Mouse (Mus musculus): ENCODE results near the gene Hrc. TPM values are rescaled to one million over a fixed set of nuclear protein-coding genes. Genes with fewer than 3 reads are reported as not detected.

The Hrc gene
- polyA plus RNA-seq, 1 experiment from 2014 or later, result 0.76 TPM

GRCm38 (mm10) chr7:45336319-45336718 lies 1.2 kb downstream of the Hrc start:
- Histone ChIP-seq H3K36me3 (ENCODE audit: control insufficient read depth, insufficient read depth) (no peaks in the 10 kb centered on the region), H3K4me1 (replicated peaks; ENCODE audit: control insufficient read depth, insufficient read depth, low read length) (peaks cover 19% of the 10 kb centered on the region), H3K27me3 (replicated peaks; ENCODE audit: control insufficient read depth, insufficient read depth, low read length) (no peaks in the 10 kb centered on the region), H3K4me3 (ENCODE audit: low read depth, low read length) (no peak overlapping the region), H3K9ac (ENCODE audit: low read depth, low read length) (no peak overlapping the region), H3K4me2 (replicated peaks; ENCODE audit: low read depth) (no peak overlapping the region), H3K9me3 (ENCODE audit: control insufficient read depth) (no peaks in the 10 kb centered on the region), H3K27ac (ENCODE audit: low read depth, low read length) (no peak overlapping the region)
- 89% methylated on average over 4 of the region's 4 CpGs for WGBS
- no peak for ATAC-seq
- no peak for TF ChIP-seq CTCF (IDR thresholded peaks at IDR 0.05; ENCODE audit: low read depth)

DNA sequence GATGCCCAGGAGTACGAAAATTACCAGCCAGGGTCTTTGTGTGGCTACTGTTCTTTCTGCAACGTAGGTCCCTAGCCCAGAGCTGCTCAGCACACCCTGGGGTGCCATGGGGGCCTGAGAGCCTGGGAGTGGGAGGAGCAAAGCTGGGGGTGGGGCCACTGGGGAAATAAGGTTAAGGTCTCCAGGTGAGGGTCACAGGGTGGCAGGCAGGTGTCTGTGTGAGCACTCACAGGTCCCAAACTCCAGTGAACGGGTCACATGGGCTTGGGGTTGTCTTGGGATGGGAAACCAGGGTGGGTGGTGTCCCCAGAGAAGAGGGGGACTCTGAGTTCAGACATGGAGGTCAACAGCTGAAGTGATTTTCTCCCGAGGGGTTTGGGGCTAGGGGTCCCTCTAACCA lies 2.4 kb downstream of the Hrc start:
- Histone ChIP-seq H3K4me2 (replicated peaks; ENCODE audit: low read depth) (peak overlapping the region; percentile 91), H3K9me3 (ENCODE audit: control insufficient read depth) (no peaks in the 10 kb centered on the region), H3K4me1 (replicated peaks; ENCODE audit: control insufficient read depth, insufficient read depth, low read length) (peaks cover 20% of the 10 kb centered on the region), H3K4me3 (ENCODE audit: low read depth, low read length) (no peak overlapping the region), H3K27ac (ENCODE audit: low read depth, low read length) (no peak overlapping the region), H3K27me3 (replicated peaks; ENCODE audit: control insufficient read depth, insufficient read depth, low read length) (no peaks in the 10 kb centered on the region), H3K36me3 (ENCODE audit: control insufficient read depth, insufficient read depth) (no peaks in the 10 kb centered on the region), H3K9ac (ENCODE audit: low read depth, low read length) (no peak overlapping the region)
- 39% methylated on average over 4 of the region's 4 CpGs for WGBS
- no peak for ATAC-seq
- no peak for TF ChIP-seq CTCF (IDR thresholded peaks at IDR 0.05; ENCODE audit: low read depth)

DNA sequence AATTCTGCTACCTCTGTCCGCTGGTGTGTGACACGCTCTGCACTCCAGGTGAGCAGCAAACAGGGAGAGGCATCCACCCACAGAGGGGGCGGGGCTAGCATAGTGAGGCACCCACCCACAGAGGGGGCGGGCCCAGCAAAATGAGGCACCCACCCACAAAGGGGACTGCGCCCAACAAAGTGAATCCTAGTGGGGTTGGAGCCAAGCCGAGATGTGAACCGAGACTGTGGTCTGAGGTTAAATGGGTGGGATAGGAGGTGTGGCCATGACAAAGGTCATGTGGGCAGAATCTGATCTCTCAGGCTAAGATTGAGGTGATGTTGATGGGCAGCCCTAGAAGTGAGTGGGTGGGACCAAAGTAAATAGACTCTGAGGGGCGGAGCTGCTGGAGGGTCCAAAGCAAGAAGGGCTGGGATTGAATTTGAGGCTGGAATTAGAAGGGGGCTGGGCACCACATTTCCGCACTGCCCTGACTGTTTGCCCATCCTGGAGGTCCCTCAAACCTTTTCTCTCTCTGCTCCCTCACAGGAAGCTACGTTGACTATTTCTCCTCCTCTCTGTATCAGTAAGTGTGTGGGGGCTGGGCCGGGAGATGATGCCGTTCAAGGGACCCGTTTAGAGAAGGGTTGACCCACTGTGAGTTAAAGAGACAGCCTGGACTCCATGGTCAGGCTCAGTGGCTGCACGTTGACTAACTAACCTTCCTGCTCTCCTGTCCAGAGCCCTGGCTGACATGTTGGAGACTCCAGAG lies 3.2 kb downstream of the Hrc start:
- peaks cover 20% of the 10 kb centered on the region for H3K4me1 ChIP-seq (replicated peaks; ENCODE audit: control insufficient read depth, insufficient read depth, low read length)

GRCm38 (mm10) chr7:45339410-45340065 lies 4.4 kb downstream of the Hrc start:
- peak; percentile 66 for TF ChIP-seq CTCF (IDR thresholded peaks at IDR 0.05; ENCODE audit: low read depth)
- WGBS, result under 1% methylated on average over 36 of the region's 39 CpGs

More for the DNA sequence above, 3.2 kb downstream of the Hrc start:
- no peaks in the 10 kb centered on the region for H3K27me3 ChIP-seq (replicated peaks; ENCODE audit: control insufficient read depth, insufficient read depth, low read length)
- H3K27ac ChIP-seq (ENCODE audit: low read depth, low read length), result no peak overlapping the region; the same call in 1 of the 2 replicates
- no peaks in the 10 kb centered on the region for H3K36me3 ChIP-seq (ENCODE audit: control insufficient read depth, insufficient read depth)
- TF ChIP-seq CTCF (IDR thresholded peaks at IDR 0.05; ENCODE audit: low read depth), result 0 out of 2 replicates have a peak, but pooled peaks have one; percentile 4
- peak overlapping the region; percentile 91 for H3K4me2 ChIP-seq (replicated peaks; ENCODE audit: low read depth)
- no peak overlapping the region; the same call in 1 of the 2 replicates for H3K4me3 ChIP-seq (ENCODE audit: low read depth, low read length)
- ATAC-seq, result no peak
- 4% methylated on average over 14 of the region's 14 CpGs for WGBS
- no peaks in the 10 kb centered on the region for H3K9me3 ChIP-seq (ENCODE audit: control insufficient read depth)
- H3K9ac ChIP-seq (ENCODE audit: low read depth, low read length), result no peak overlapping the region

DNA sequence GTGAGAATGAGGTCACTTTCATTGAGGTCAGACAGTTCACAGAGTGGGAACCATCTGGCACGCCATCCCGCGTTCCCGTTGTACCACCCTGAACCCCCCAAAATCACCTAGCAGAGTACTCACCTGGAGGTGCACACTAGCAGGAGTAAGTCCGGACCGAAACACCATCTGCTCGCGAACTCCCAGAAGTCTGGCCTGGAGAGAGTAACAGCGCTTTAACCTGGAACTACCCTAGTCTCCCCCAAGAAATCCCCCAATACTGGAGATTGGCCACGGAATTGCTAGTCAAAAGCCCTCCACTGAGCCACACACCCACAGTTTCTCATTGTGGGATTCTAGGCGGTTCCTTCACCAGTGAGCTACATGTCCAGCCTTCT lies 5.0 kb downstream of the Hrc start:
- H3K9me3 ChIP-seq (ENCODE audit: control insufficient read depth), result no peaks in the 10 kb centered on the region
- H3K27me3 ChIP-seq (replicated peaks; ENCODE audit: control insufficient read depth, insufficient read depth, low read length), result no peaks in the 10 kb centered on the region
- H3K9ac ChIP-seq (ENCODE audit: low read depth, low read length), result peak overlapping the region; percentile 58
- no peak for TF ChIP-seq CTCF (IDR thresholded peaks at IDR 0.05; ENCODE audit: low read depth)
- H3K4me3 ChIP-seq (ENCODE audit: low read depth, low read length), result peak overlapping the region; percentile 54
- peaks cover 16% of the 10 kb centered on the region for H3K4me1 ChIP-seq (replicated peaks; ENCODE audit: control insufficient read depth, insufficient read depth, low read length)
- H3K27ac ChIP-seq (ENCODE audit: low read depth, low read length), result peak overlapping the region; percentile 71
- under 1% methylated on average over 11 of the region's 11 CpGs for WGBS
- ATAC-seq, result no peak
- no peaks in the 10 kb centered on the region for H3K36me3 ChIP-seq (ENCODE audit: control insufficient read depth, insufficient read depth)
- H3K4me2 ChIP-seq (replicated peaks; ENCODE audit: low read depth), result peak overlapping the region; percentile 91

More at GRCm38 (mm10) chr7:45339410-45340065, 4.4 kb downstream of the Hrc start:
- H3K27me3 ChIP-seq (replicated peaks; ENCODE audit: control insufficient read depth, insufficient read depth, low read length), result no peaks in the 10 kb centered on the region
- no peaks in the 10 kb centered on the region for H3K9me3 ChIP-seq (ENCODE audit: control insufficient read depth)
- H3K36me3 ChIP-seq (ENCODE audit: control insufficient read depth, insufficient read depth), result no peaks in the 10 kb centered on the region
- H3K27ac ChIP-seq (ENCODE audit: low read depth, low read length), result peak overlapping the region; percentile 71
- H3K4me2 ChIP-seq (replicated peaks; ENCODE audit: low read depth), result peak overlapping the region; percentile 91
- ATAC-seq, result peak; percentile 72
- peak overlapping the region; percentile 54 for H3K4me3 ChIP-seq (ENCODE audit: low read depth, low read length)
- H3K9ac ChIP-seq (ENCODE audit: low read depth, low read length), result peak overlapping the region; percentile 58
- H3K4me1 ChIP-seq (replicated peaks; ENCODE audit: control insufficient read depth, insufficient read depth, low read length), result peaks cover 19% of the 10 kb centered on the region

GRCm38 (mm10) chr7:45340669-45341068 lies 5.6 kb downstream of the Hrc start:
- peaks cover 16% of the 10 kb centered on the region for H3K4me1 ChIP-seq (replicated peaks; ENCODE audit: control insufficient read depth, insufficient read depth, low read length)
- 0 out of 2 replicates have a peak overlapping the region, but pooled peaks have one; percentile 58 for H3K9ac ChIP-seq (ENCODE audit: low read depth, low read length)
- no peaks in the 10 kb centered on the region for H3K9me3 ChIP-seq (ENCODE audit: control insufficient read depth)
- ATAC-seq, result no peak
- H3K27me3 ChIP-seq (replicated peaks; ENCODE audit: control insufficient read depth, insufficient read depth, low read length), result no peaks in the 10 kb centered on the region
- no peak overlapping the region for H3K27ac ChIP-seq (ENCODE audit: low read depth, low read length)
- no peaks in the 10 kb centered on the region for H3K36me3 ChIP-seq (ENCODE audit: control insufficient read depth, insufficient read depth)
- H3K4me2 ChIP-seq (replicated peaks; ENCODE audit: low read depth), result peak overlapping the region; percentile 91
- H3K4me3 ChIP-seq (ENCODE audit: low read depth, low read length), result peak overlapping the region; percentile 54
- TF ChIP-seq CTCF (IDR thresholded peaks at IDR 0.05; ENCODE audit: low read depth), result no peak
- 2% methylated on average over 11 of the region's 11 CpGs for WGBS

Data from intestine, postnatal 0 days (tissue).